Mouse (Mus musculus) embryonic fibroblast, embryonic 13.5 days (primary cell): ENCODE measurements around the gene Mef2b.

Source experiments
- CTCF ChIP-seq: IDR thresholded peaks from 2 replicates; pipeline ENCODE4 v1.5.1; 2011; ENCODE audit warnings: mild to moderate bottlenecking, control low read depth, low read length, moderate library complexity, borderline replicate concordance; ENCODE audit not compliant: insufficient read depth
- POLR2A ChIP-seq: IDR thresholded peaks from 2 replicates; pipeline ENCODE4 v1.6.1; 2011; ENCODE audit warnings: low read depth, mild to moderate bottlenecking, control low read depth, low read length, moderate library complexity

DNA sequence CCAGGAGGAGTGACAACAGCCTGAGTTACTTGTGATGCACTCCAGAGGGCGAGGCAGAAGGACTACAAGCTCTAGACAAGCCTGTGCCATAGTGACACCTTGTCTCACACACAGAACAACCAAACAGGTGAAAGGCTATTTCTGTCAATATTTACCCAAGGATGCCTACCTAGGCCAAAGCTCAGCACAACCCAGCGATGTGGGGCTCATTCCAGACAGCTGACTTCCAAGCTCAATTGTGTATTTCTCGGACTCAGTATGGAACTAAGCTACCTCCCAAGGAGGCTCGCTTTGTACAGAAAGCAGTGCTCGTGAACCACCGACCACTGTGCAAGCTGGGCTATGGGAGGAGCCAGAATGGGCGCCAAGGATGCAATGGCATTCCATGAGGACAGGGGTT is 58.1 kb downstream of the Mef2b start:
- TF ChIP-seq CTCF (no peak), POLR2A (no peak)
